Mouse (Mus musculus) CH12.LX (cell line): ENCODE results near the gene Rab5b. TPM values are rescaled to one million over a fixed set of nuclear protein-coding genes. Genes with fewer than 3 reads are reported as not detected.

Experiments used
- DNase-seq: peaks from one replicate; pipeline ENCODE4 v3.0.0-alpha.2; 2013; ENCODE audit errors: extremely low read depth
- H3K27ac ChIP-seq: 2 replicates; pipeline ENCODE4 v1.5.1; 2012; ENCODE audit warnings: low read depth, mild to moderate bottlenecking, control low read depth, moderate library complexity; ENCODE audit not compliant: insufficient read depth
- H3K27me3 ChIP-seq: replicated peaks from 2 replicates; pipeline ENCODE3; 2012; ENCODE audit warnings: inconsistent platforms
- H3K36me3 ChIP-seq, 2 experiments: replicated peaks in 1 of 2; 2 replicates each; pipeline versions ENCODE3 to v1.6.1; 2012; ENCODE audit warnings: inconsistent platforms in 1 of 2, low read length in 1 of 2, mild to moderate bottlenecking in 1 of 2, mixed read lengths in 1 of 2, moderate library complexity in 1 of 2; ENCODE audit not compliant: control insufficient read depth in 1 of 2, insufficient read depth in 1 of 2
- H3K4me1 ChIP-seq, 2 experiments: 2 replicates each; pipeline ENCODE4 v1.6.1; 2012; ENCODE audit warnings: inconsistent platforms in 1 of 2, moderate library complexity in 1 of 2; ENCODE audit not compliant: insufficient read depth in 2 of 2, control insufficient read depth in 1 of 2
- H3K4me2 ChIP-seq: 2 replicates; pipeline ENCODE4 v1.6.1; 2012; ENCODE audit warnings: low read depth, mild to moderate bottlenecking, control low read depth; ENCODE audit not compliant: poor library complexity, insufficient read depth, severe bottlenecking
- H3K4me3 ChIP-seq, 3 experiments: fragments of 150-350 bp in 1 of 3; sonication (generic) in 1 of 3; replicated peaks in 1 of 3; 2 replicates each; pipeline versions ENCODE3 to v1.5.1; 2011 to 2012; ENCODE audit warnings: low read depth in 2 of 3, low read length in 2 of 3, mild to moderate bottlenecking in 2 of 3, moderate library complexity in 2 of 3, control low read depth in 1 of 3, improper control_type of control experiment in 1 of 3, inconsistent platforms in 1 of 3, mixed read lengths in 1 of 3; ENCODE audit not compliant: poor library complexity in 1 of 3
- H3K79me2 ChIP-seq: replicated peaks from 2 replicates; pipeline ENCODE4 v1.6.1; 2012; ENCODE audit warnings: mild to moderate bottlenecking, moderate library complexity; ENCODE audit not compliant: control insufficient read depth, poor library complexity, insufficient read depth, severe bottlenecking; ENCODE audit errors: extremely low read depth
- H3K9ac ChIP-seq: 2 replicates; pipeline ENCODE4 v1.6.1; 2012; ENCODE audit warnings: low read depth, mild to moderate bottlenecking, control low read depth, moderate library complexity; ENCODE audit not compliant: insufficient read depth
- H3K9me3 ChIP-seq: replicated peaks from 2 replicates; pipeline ENCODE3; 2012; ENCODE audit warnings: low read length, inconsistent platforms, mixed read lengths
- BHLHE40 ChIP-seq: IDR thresholded peaks from 2 replicates; pipeline ENCODE4 v1.6.1; 2011; ENCODE audit warnings: mild to moderate bottlenecking, low read depth, low read length, improper control_type of control experiment
- CHD1 ChIP-seq: IDR thresholded peaks from 2 replicates; pipeline ENCODE4 v1.6.1; 2012; ENCODE audit warnings: low read depth, low read length, improper control_type of control experiment, inconsistent platforms
- E2F4 ChIP-seq: IDR thresholded peaks from 2 replicates; pipeline ENCODE4 v1.6.1; 2011; ENCODE audit warnings: low read depth, low read length, improper control_type of control experiment; ENCODE audit not compliant: insufficient replicate concordance
- ETS1 ChIP-seq: conservative IDR thresholded peaks from 2 replicates; pipeline ENCODE4 v1.6.1; 2012; ENCODE audit warnings: low read depth, mild to moderate bottlenecking, inconsistent platforms, low read length, improper control_type of control experiment, moderate library complexity
- GABPA ChIP-seq: IDR thresholded peaks from 2 replicates; pipeline ENCODE4 v1.6.1; 2012; ENCODE audit warnings: low read depth, low read length, improper control_type of control experiment, inconsistent platforms; ENCODE audit not compliant: insufficient replicate concordance
- HCFC1 ChIP-seq: IDR thresholded peaks from 2 replicates; pipeline ENCODE4 v1.6.1; 2012; ENCODE audit warnings: low read depth, mild to moderate bottlenecking, inconsistent platforms, low read length, improper control_type of control experiment
- JUN ChIP-seq: IDR thresholded peaks from 2 replicates; pipeline ENCODE4 v1.6.1; 2011; ENCODE audit warnings: low read depth, mild to moderate bottlenecking, low read length, improper control_type of control experiment, moderate library complexity; ENCODE audit not compliant: insufficient read depth
- MAFK ChIP-seq: IDR thresholded peaks from 2 replicates; pipeline ENCODE4 v1.6.1; 2011; ENCODE audit warnings: low read length, improper control_type of control experiment; ENCODE audit not compliant: insufficient replicate concordance
- MAX ChIP-seq: IDR thresholded peaks from 2 replicates; pipeline ENCODE4 v1.6.1; 2011; ENCODE audit warnings: low read length, improper control_type of control experiment
- MAZ ChIP-seq: IDR thresholded peaks from 2 replicates; pipeline ENCODE4 v1.6.1; 2012; ENCODE audit warnings: low read depth, mild to moderate bottlenecking, inconsistent platforms, low read length, improper control_type of control experiment, moderate library complexity
- MYC ChIP-seq: IDR thresholded peaks from 2 replicates; pipeline ENCODE4 v1.6.1; 2011; ENCODE audit warnings: low read depth, mild to moderate bottlenecking, improper control_type of control experiment, low read length
- NELFE ChIP-seq: IDR thresholded peaks from 2 replicates; pipeline ENCODE4 v1.6.1; 2011; ENCODE audit warnings: low read depth, low read length, improper control_type of control experiment
- NRF1 ChIP-seq: IDR thresholded peaks from 2 replicates; pipeline ENCODE4 v1.6.1; 2014; ENCODE audit warnings: low read depth, mild to moderate bottlenecking, inconsistent platforms, low read length, improper control_type of control experiment, moderate library complexity
- POLR2A ChIP-seq: IDR thresholded peaks from 2 replicates; pipeline ENCODE4 v1.6.1; 2011; ENCODE audit warnings: low read depth, mild to moderate bottlenecking, improper control_type of control experiment, low read length
- POLR2AphosphoS2 ChIP-seq: IDR thresholded peaks from 2 replicates; pipeline ENCODE4 v1.6.1; 2011; ENCODE audit warnings: low read depth, low read length, improper control_type of control experiment
- SIN3A ChIP-seq: IDR thresholded peaks from 2 replicates; pipeline ENCODE4 v1.6.1; 2012; ENCODE audit warnings: low read length, improper control_type of control experiment, inconsistent platforms
- TBP ChIP-seq: conservative IDR thresholded peaks from 2 replicates; pipeline ENCODE4 v1.6.1; 2011; ENCODE audit warnings: low read depth, low read length, improper control_type of control experiment
- TCF12 ChIP-seq: IDR thresholded peaks from 2 replicates; pipeline ENCODE4 v1.6.1; 2014; ENCODE audit warnings: low read depth, mild to moderate bottlenecking, inconsistent platforms, low read length, improper control_type of control experiment
- UBTF ChIP-seq: IDR thresholded peaks from 2 replicates; pipeline ENCODE4 v1.6.1; 2012; ENCODE audit warnings: low read depth, mild to moderate bottlenecking, inconsistent platforms, low read length, improper control_type of control experiment, moderate library complexity
- USF1 ChIP-seq: IDR thresholded peaks from 2 replicates; pipeline ENCODE4 v1.6.1; 2014; ENCODE audit warnings: low read depth, mild to moderate bottlenecking, inconsistent platforms, low read length, improper control_type of control experiment
- ZC3H11A ChIP-seq: IDR thresholded peaks from 2 replicates; pipeline ENCODE4 v1.6.1; 2012; ENCODE audit warnings: low read depth, mild to moderate bottlenecking, inconsistent platforms, low read length, improper control_type of control experiment
- ZNF384 ChIP-seq: IDR thresholded peaks from 2 replicates; pipeline ENCODE4 v1.6.1; 2012; ENCODE audit warnings: low read depth, low read length, improper control_type of control experiment, inconsistent platforms
- dilution Hi-C: fragments of 300-500 bp; cut with MboI; formaldehyde crosslinking; loops from 2 replicates; pipeline ENCODE4 v1.14.3; 2020; ENCODE audit warnings: low sequenced_read_pairs; ENCODE audit not compliant: extremely low pct_unique_long_range_greater_than_20kb, extremely low pct_ligation_motif_present
- in situ Hi-C: fragments of 300-500 bp; cut with MboI; formaldehyde crosslinking; loops from 3 replicates; pipeline ENCODE4 v1.14.3; 2019; ENCODE audit warnings: low sequenced_read_pairs, low pct_ligation_motif_present, low pct_unique_long_range_greater_than_20kb, mixed read lengths
- polyA plus RNA-seq: library from polyadenylated mRNA; unstranded; fragments of >175 nt; gene quantifications from 2 replicates; pipeline ENCODE4 v1.2.1, GENCODE M21; 2012; ENCODE audit warnings: low read depth; ENCODE audit not compliant: insufficient read length
- total RNA-seq, 2 experiments: library from RNA; depleted of rRNA; stranded (reverse); fragments of 300-350 nt in 1 of 2; fragments of >200 nt in 1 of 2; gene quantifications; 2 replicates each; pipeline ENCODE4 v1.2.3; 2012 to 2014

Gene Rab5b
- total and polyA plus RNA-seq, 3 experiments, result 20.4 to 34.4 (median 27.4) TPM

- TF ChIP-seq HCFC1 (no peak), POLR2AphosphoS2 (no peak), CHD1 (no peak), E2F4 (no peak), GABPA (no peak), MAFK (no peak), UBTF (no peak), TCF12 (no peak), JUN (no peak), TBP (no peak), NRF1 (no peak)
These were observed 41.4 kb upstream of the Rab5b start (continued) for GRCm38 (mm10) chr10:128737435-128737834.

- dilution Hi-C loops, result no loop called here
- H3K9ac ChIP-seq, result no peak overlapping the region
- H3K36me3 ChIP-seq, result peaks cover 21 to 59% of the 10 kb centered on the region in 2 experiments
- no peaks in the 10 kb centered on the region for H3K27me3 ChIP-seq
- no peak overlapping the region for H3K4me2 ChIP-seq
- DNase-seq, result no peak
- no peak overlapping the region for H3K27ac ChIP-seq
- no peak overlapping the region for H3K4me3 ChIP-seq
- H3K4me1 ChIP-seq, result peaks cover 6 to 15% of the 10 kb centered on the region in 2 experiments; a peak in 3 of 4 replicates
- in situ Hi-C loops, result loop anchor here (5.0 kb wide), 1 partner anchor 160 kb away; the partner anchor contains the start of gene Gdf11
- TF ChIP-seq POLR2AphosphoS2 (no peak), POLR2A (no peak), GABPA (no peak), MAX (no peak), NRF1 (no peak), ETS1 (no peak), MAZ (no peak), USF1 (no peak), ZC3H11A (no peak), MYC (no peak), CHD1 (no peak), NELFE (no peak), BHLHE40 (no peak), TCF12 (no peak), ZNF384 (no peak), SIN3A (no peak)
- H3K9me3 ChIP-seq, result peaks cover 11% of the 10 kb centered on the region
- no peaks in the 10 kb centered on the region for H3K79me2 ChIP-seq
These were observed 35.9 kb upstream of the Rab5b start for GRCm38 (mm10) chr10:128731992-128732391.
